9 mouse cellular contexts compared by ENCODE assay signal in genomic region chr12:85541153-85541552, GRCm38 (mm10). TPM values are rescaled to one million over a fixed set of nuclear protein-coding genes. Genes with fewer than 3 reads are reported as not detected.
DNase-seq lines count a peak whose midpoint lies in the region; ATAC-seq and TF ChIP-seq lines count a peak whose summit lies in the region.
"Had no signal": no experiment of that assay in that cellular context is flagged by ENCODE, and none has a peak within 500 bp of the region (broad histone marks: within the 10 kb centered on the region; RNA-seq: fewer than 3 reads in every experiment).

No protein-coding gene starts in this region.

- H3K36me3 ChIP-seq in heart, embryonic 11.5 days (ENCODE audit: control insufficient read depth, insufficient read depth, low read length) = no peaks in the 10 kb centered on the region
- H3K36me3 ChIP-seq in limb, embryonic 13.5 days = no peaks in the 10 kb centered on the region
- H3K36me3 ChIP-seq in stomach, embryonic 14.5 days (ENCODE audit: control insufficient read depth, insufficient read depth, low read length) = no peaks in the 10 kb centered on the region

- H3K4me3 ChIP-seq in heart, embryonic 11.5 days (ENCODE audit: low read depth, low read length) = no peak overlapping the region
- no peak overlapping the region for H3K4me3 ChIP-seq in limb, embryonic 13.5 days
- H3K4me3 ChIP-seq in stomach, embryonic 14.5 days (ENCODE audit: low read depth, low read length) = no peak overlapping the region

- WGBS in heart, embryonic 11.5 days (ENCODE audit: insufficient replicate concordance) = 56% methylated on average over 3 of the region's 3 CpGs
- 49% methylated on average over 3 of the region's 3 CpGs for WGBS in limb, embryonic 13.5 days
- WGBS in stomach, embryonic 14.5 days = 16% methylated on average over 3 of the region's 3 CpGs

- H3K9me3 ChIP-seq in heart, embryonic 11.5 days (replicated peaks; ENCODE audit: control insufficient read depth, low read length) = no peaks in the 10 kb centered on the region
- no peaks in the 10 kb centered on the region; the same call in 1 of the 2 replicates for H3K9me3 ChIP-seq in limb, embryonic 13.5 days
- H3K9me3 ChIP-seq in stomach, embryonic 14.5 days (ENCODE audit: control insufficient read depth, low read depth, low read length) = no peaks in the 10 kb centered on the region

- TF ChIP-seq CTCF in Patski (IDR thresholded peaks at IDR 0.05) = no peak

- no peak overlapping the region for H3K9ac ChIP-seq in heart, embryonic 11.5 days (ENCODE audit: low read depth, low read length)
- no peak overlapping the region for H3K9ac ChIP-seq in limb, embryonic 13.5 days
- no peak overlapping the region for H3K9ac ChIP-seq in stomach, embryonic 14.5 days (replicated peaks; ENCODE audit: low read depth, low read length)
- H3K9ac ChIP-seq: liver, embryonic 14.5 days had no signal

- no peaks in the 10 kb centered on the region for H3K27me3 ChIP-seq in Patski
- H3K27me3 ChIP-seq in heart, embryonic 11.5 days (ENCODE audit: control insufficient read depth, insufficient read depth, low read length) = no peaks in the 10 kb centered on the region
- no peaks in the 10 kb centered on the region for H3K27me3 ChIP-seq in limb, embryonic 13.5 days
- H3K27me3 ChIP-seq in stomach, embryonic 14.5 days (ENCODE audit: control insufficient read depth, insufficient read depth, low read length) = no peaks in the 10 kb centered on the region

- H3K27ac ChIP-seq in heart, embryonic 11.5 days (ENCODE audit: low read depth, low read length) = no peak overlapping the region
- H3K27ac ChIP-seq in limb, embryonic 13.5 days = no peak overlapping the region
- no peak overlapping the region for H3K27ac ChIP-seq in stomach, embryonic 14.5 days (ENCODE audit: low read length)
- H3K27ac ChIP-seq: liver, embryonic 14.5 days had no signal

- ATAC-seq in Patski = no peak
- ATAC-seq in heart, embryonic 11.5 days (replicated peaks; ENCODE audit: insufficient number of reproducible peaks, low FRiP score, low TSS enrichment) = peak; percentile 73
- ATAC-seq in limb, embryonic 13.5 days (ENCODE audit: low FRiP score, low read depth) = peak; percentile 64
- peak; percentile 79 for ATAC-seq in stomach, embryonic 14.5 days (ENCODE audit: insufficient number of reproducible peaks, insufficient read depth, low FRiP score, low read depth)

- peaks cover 21% of the 10 kb centered on the region for H3K4me1 ChIP-seq in heart, embryonic 11.5 days (ENCODE audit: control insufficient read depth, insufficient read depth, low read length)
- peaks cover 41% of the 10 kb centered on the region for H3K4me1 ChIP-seq in limb, embryonic 13.5 days
- H3K4me1 ChIP-seq in stomach, embryonic 14.5 days (ENCODE audit: control insufficient read depth, insufficient read depth, low read length) = peaks cover 7% of the 10 kb centered on the region

- POLR2A ChIA-PET in Patski (lab: Charles Lee) = no interaction called here

- CTCF ChIA-PET in Patski (lab: Charles Lee) = no interaction called here

- in situ Hi-C loops in Patski (cut with MboI; ENCODE audit: low pct_unique_long_range_greater_than_20kb) = no loop called here

- peak; percentile 48 for DNase-seq in layer of hippocampus, adult 11-12 months (ENCODE audit: low spot score)
- no peak for DNase-seq in layer of hippocampus, adult 9-10 months (ENCODE audit: low spot score)
- DNase-seq in Patski (ENCODE audit: low read depth, low spot score) = peak; percentile 34
- no peak for DNase-seq in testis, postnatal 14 days (ENCODE audit: low spot score)
- no peak for DNase-seq in right cerebral cortex, postnatal 14 days

- no peak overlapping the region for H3K4me2 ChIP-seq in heart, embryonic 11.5 days
- H3K4me2 ChIP-seq in limb, embryonic 13.5 days (replicated peaks) = no peak overlapping the region
- H3K4me2 ChIP-seq in stomach, embryonic 14.5 days (replicated peaks; ENCODE audit: low read depth, low read length) = no peak overlapping the region

RNA-seq across cellular contexts. Expression of gene Jdp2, which starts 57.7 kb away (rescaled TPM):
- polyA plus RNA-seq in Patski (2021) = 50.7 TPM
- 0.49 and 0.62 TPM in 2 replicates for polyA plus RNA-seq in heart, embryonic 11.5 days (2014; fragmentation: Nextera tagmentation; extraction: Ambion mirVana)
- 0.89 and 1.2 TPM in 2 replicates for polyA plus RNA-seq in limb, embryonic 13.5 days (2015; fragmentation: Nextera tagmentation; extraction: Ambion mirVana)
- 0.98 and 1.4 TPM in 2 replicates for polyA plus RNA-seq in stomach, embryonic 14.5 days (2014; fragmentation: Nextera tagmentation; extraction: Ambion mirVana)

Comparison
In these comparisons a context has a peak if more than half of its experiments do, and no peak if none do; other contexts are left out.
1. DNase-seq: peak in layer of hippocampus, adult 11-12 months (single experiment) and Patski (single experiment); none in layer of hippocampus, adult 9-10 months (single experiment), testis, postnatal 14 days (single experiment) and right cerebral cortex, postnatal 14 days (single experiment).
2. RNA of gene Jdp2, which starts 57.7 kb away (polyA plus RNA-seq): 50.7 TPM in Patski (single experiment); 0.98 to 1.4 TPM in stomach, embryonic 14.5 days, 0.89 to 1.2 TPM in limb, embryonic 13.5 days and 0.49 to 0.62 TPM in heart, embryonic 11.5 days; every median in the first group is over 10 times any median in the second.